Comparison of ENCODE assay signal across 9 mouse cellular contexts in the genomic region with DNA sequence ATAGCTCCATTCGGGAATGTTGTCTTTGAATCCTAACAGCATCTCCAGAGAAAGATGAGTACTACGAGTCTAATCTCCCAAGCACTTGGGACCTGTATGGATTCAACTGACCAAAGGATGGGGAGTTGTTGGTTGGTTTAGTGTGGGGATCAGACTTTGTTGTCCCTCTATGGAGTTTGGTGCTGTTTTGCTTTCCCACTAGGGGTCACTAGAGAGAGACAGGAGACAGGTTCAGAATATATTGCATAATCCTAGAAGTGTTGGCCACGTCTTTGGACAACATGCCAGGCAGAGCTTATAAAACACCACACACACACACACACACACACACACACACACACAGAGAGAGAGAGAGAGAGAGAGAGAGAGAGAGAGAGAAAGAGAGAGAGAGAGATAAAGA.
DNase-seq lines count a peak whose midpoint lies in the region; ATAC-seq lines count a peak whose summit lies in the region.
"Had no signal": no experiment of that assay in that cellular context is flagged by ENCODE, and none has a peak within 500 bp of the region (broad histone marks: within the 10 kb centered on the region; RNA-seq: fewer than 3 reads in every experiment).

No protein-coding gene starts in this region.

- 67% methylated on average over 3 of the region's 3 CpGs for WGBS in midbrain, embryonic 14.5 days
- 60% methylated on average over 3 of the region's 3 CpGs for WGBS in midbrain, embryonic 11.5 days

- H3K9ac ChIP-seq in midbrain, embryonic 14.5 days (replicated peaks; ENCODE audit: low read length) = no peak overlapping the region
- no peak overlapping the region for H3K9ac ChIP-seq in midbrain, embryonic 11.5 days (ENCODE audit: low read length)
- H3K9ac ChIP-seq: neural tube, embryonic 12.5 days had no signal

- H3K27ac ChIP-seq in midbrain, embryonic 14.5 days (replicated peaks; ENCODE audit: low read depth, low read length) = no peak overlapping the region
- H3K27ac ChIP-seq in midbrain, embryonic 11.5 days (ENCODE audit: low read depth, low read length) = no peak overlapping the region
- H3K27ac ChIP-seq: neural tube, embryonic 12.5 days had no signal

- H3K4me1 ChIP-seq in midbrain, embryonic 14.5 days (ENCODE audit: control insufficient read depth, insufficient read depth, low read length) = 0 out of 2 replicates have a peak, but pooled peaks cover 3% of the 10 kb centered on the region
- no peaks in the 10 kb centered on the region for H3K4me1 ChIP-seq in midbrain, embryonic 11.5 days (ENCODE audit: control insufficient read depth, insufficient read depth, low read length)

- DNase-seq in cerebellum, postnatal 14 days = peak; percentile 36 to 48
- no peak for DNase-seq in cerebellum, adult 11 months
- DNase-seq in midbrain, embryonic 14.5 days = peak; percentile 38
- DNase-seq in midbrain, embryonic 11.5 days (ENCODE audit: low spot score, missing footprints) = no peak
- peak; percentile 34 for DNase-seq in c-Kit-positive CD71-positive TER-119-negative erythroid progenitor cells, embryonic 14.5 days (ENCODE audit: low read depth)
- DNase-seq in kidney, postnatal 14 days = peak; percentile 39
- DNase-seq in thymus, postnatal 14 days = peak; percentile 58
- DNase-seq in frontal cortex, postnatal 14 days (ENCODE audit: low spot score in 2 of 2) = no peak

- no peak for ATAC-seq in midbrain, embryonic 14.5 days (ENCODE audit: low FRiP score, low TSS enrichment)
- no peak for ATAC-seq in midbrain, embryonic 11.5 days (ENCODE audit: low FRiP score)

- H3K27me3 ChIP-seq in midbrain, embryonic 14.5 days (ENCODE audit: control insufficient read depth, insufficient read depth, low read length) = no peaks in the 10 kb centered on the region
- no peaks in the 10 kb centered on the region for H3K27me3 ChIP-seq in midbrain, embryonic 11.5 days (ENCODE audit: control insufficient read depth, insufficient read depth, low read length)
- H3K27me3 ChIP-seq: neural tube, embryonic 12.5 days had no signal

- no peaks in the 10 kb centered on the region for H3K36me3 ChIP-seq in midbrain, embryonic 14.5 days (ENCODE audit: control insufficient read depth, insufficient read depth, low read length)
- H3K36me3 ChIP-seq in midbrain, embryonic 11.5 days (ENCODE audit: control insufficient read depth, insufficient read depth, low read length) = no peaks in the 10 kb centered on the region
- H3K36me3 ChIP-seq: neural tube, embryonic 12.5 days had no signal

- no peak overlapping the region for H3K4me2 ChIP-seq in midbrain, embryonic 14.5 days (ENCODE audit: low read length)
- H3K4me2 ChIP-seq in midbrain, embryonic 11.5 days = no peak overlapping the region
- H3K4me2 ChIP-seq: neural tube, embryonic 12.5 days had no signal

- H3K4me3 ChIP-seq in midbrain, embryonic 14.5 days (replicated peaks; ENCODE audit: low read depth, low read length) = no peak overlapping the region
- H3K4me3 ChIP-seq in midbrain, embryonic 11.5 days (ENCODE audit: low read depth, low read length) = no peak overlapping the region
- H3K4me3 ChIP-seq: neural tube, embryonic 12.5 days had no signal

- no peaks in the 10 kb centered on the region for H3K9me3 ChIP-seq in midbrain, embryonic 14.5 days (ENCODE audit: control insufficient read depth, low read length)
- H3K9me3 ChIP-seq in midbrain, embryonic 11.5 days (ENCODE audit: control insufficient read depth, low read length) = no peaks in the 10 kb centered on the region
- H3K9me3 ChIP-seq: neural tube, embryonic 12.5 days had no signal

Comparison
In these comparisons a context has a peak if more than half of its experiments do, and no peak if none do; other contexts are left out.
1. DNase-seq: peak in cerebellum, postnatal 14 days (2 of 2), midbrain, embryonic 14.5 days (single experiment), c-Kit-positive CD71-positive TER-119-negative erythroid progenitor cells, embryonic 14.5 days (single experiment), kidney, postnatal 14 days (single experiment) and thymus, postnatal 14 days (single experiment); none in cerebellum, adult 11 months (single experiment), midbrain, embryonic 11.5 days (single experiment) and frontal cortex, postnatal 14 days (0 of 2).